Mouse (Mus musculus) thymus, adult 2 months (tissue): Measurements from ENCODE around the gene Nup107. TPM values are rescaled to one million over a fixed set of nuclear protein-coding genes. Genes with fewer than 3 reads are reported as not detected.

Experiments
- DNase-seq: peaks from one replicate; pipeline ENCODE4 v3.0.0; 2021
- H3K27ac ChIP-seq: fragments of 200-500 bp; 2 replicates; pipeline ENCODE4 v1.5.1; 2012; ENCODE audit warnings: low read length, control low read depth; ENCODE audit not compliant: control insufficient read depth, insufficient read depth
- H3K27me3 ChIP-seq: fragments of 200-500 bp; 2 replicates; pipeline ENCODE4 v1.6.1; 2012; ENCODE audit warnings: mild to moderate bottlenecking, low read length, moderate library complexity, mixed read lengths; ENCODE audit not compliant: control insufficient read depth, insufficient read depth
- H3K36me3 ChIP-seq: fragments of 200-500 bp; 2 replicates; pipeline ENCODE4 v1.6.1; 2012; ENCODE audit warnings: mild to moderate bottlenecking, low read length, moderate library complexity; ENCODE audit not compliant: control insufficient read depth, insufficient read depth
- H3K4me1 ChIP-seq: fragments of 200-500 bp; replicated peaks from 2 replicates; pipeline ENCODE4 v1.6.1; 2012; ENCODE audit warnings: low read length; ENCODE audit not compliant: control insufficient read depth, insufficient read depth
- H3K4me3 ChIP-seq: fragments of 200-500 bp; 2 replicates; pipeline ENCODE4 v1.5.1; 2012; ENCODE audit warnings: mild to moderate bottlenecking, low read length, control low read depth, moderate library complexity; ENCODE audit not compliant: control insufficient read depth, insufficient read depth
- CTCF ChIP-seq: fragments of 200-500 bp; IDR thresholded peaks from 2 replicates; pipeline ENCODE4 v1.5.1; 2012; ENCODE audit warnings: mild to moderate bottlenecking, control low read depth, low read length, moderate library complexity, borderline replicate concordance; ENCODE audit not compliant: control insufficient read depth, poor library complexity, insufficient read depth; ENCODE audit errors: extremely low read depth
- POLR2A ChIP-seq: fragments of 200-500 bp; IDR thresholded peaks from 2 replicates; pipeline ENCODE4 v1.6.1; 2012; ENCODE audit warnings: mild to moderate bottlenecking, low read length, control low read depth, moderate library complexity; ENCODE audit not compliant: control insufficient read depth, poor library complexity, insufficient read depth; ENCODE audit errors: extremely low read depth
- WGBS: fragments of 180-500 bp; shearing (Covaris S2); methylation state at CpG from one replicate; pipeline ENCODE4 v1.1.7; 2018; 5-methylcytosine and 5-hydroxymethylcytosine counted together
- polyA plus RNA-seq: library from polyadenylated mRNA; depleted of rRNA; stranded (reverse); fragments of >200 nt; gene quantifications from 2 replicates; pipeline ENCODE4 v1.2.3, GENCODE M21; 2012

Gene Nup107
- polyA plus RNA-seq, 1 experiment: 21.4 TPM

- H3K27me3 ChIP-seq: no peaks in the 10 kb centered on the region
- no peak overlapping the region for H3K4me3 ChIP-seq
- no peak for DNase-seq
- TF ChIP-seq CTCF (no peak), POLR2A (no peak)
- H3K4me1 ChIP-seq: no peaks in the 10 kb centered on the region
- WGBS: 96% methylated on average over 10 of the region's 10 CpGs
- no peak overlapping the region for H3K27ac ChIP-seq
- H3K36me3 ChIP-seq: peaks cover 60% of the 10 kb centered on the region
Measured at GRCm38 (mm10) chr10:117767286-117768140, 25.0 kb downstream of the Nup107 start.

- Histone ChIP-seq H3K27ac (no peak overlapping the region), H3K4me1 (no peaks in the 10 kb centered on the region), H3K27me3 (no peaks in the 10 kb centered on the region), H3K36me3 (peaks cover 62% of the 10 kb centered on the region), H3K4me3 (no peak overlapping the region)
- DNase-seq: no peak
- no peak for TF ChIP-seq CTCF
- TF ChIP-seq POLR2A: no peak
- 97% methylated on average over 5 of the region's 5 CpGs for WGBS
Measured at GRCm38 (mm10) chr10:117766896-117767160, 25.7 kb downstream of the Nup107 start.

- 94% methylated on average over 16 of the region's 16 CpGs for WGBS
- Histone ChIP-seq H3K36me3 (peaks cover 67% of the 10 kb centered on the region), H3K27me3 (no peaks in the 10 kb centered on the region), H3K4me1 (no peaks in the 10 kb centered on the region), H3K27ac (no peak overlapping the region), H3K4me3 (no peak overlapping the region)
- TF ChIP-seq CTCF: no peak
- TF ChIP-seq POLR2A: no peak
- DNase-seq: no peak
Measured at GRCm38 (mm10) chr10:117766111-117766895, 26.2 kb downstream of the Nup107 start.

GRCm38 (mm10) chr10:117765116-117765894 is 27.2 kb downstream of the Nup107 start:
- Histone ChIP-seq H3K36me3 (peaks cover 70% of the 10 kb centered on the region), H3K4me1 (no peaks in the 10 kb centered on the region), H3K4me3 (no peak overlapping the region), H3K27ac (no peak overlapping the region), H3K27me3 (no peaks in the 10 kb centered on the region)
- TF ChIP-seq CTCF: no peak
- TF ChIP-seq POLR2A: no peak
- DNase-seq: no peak
- 98% methylated on average over 11 of the region's 11 CpGs for WGBS

GRCm38 (mm10) chr10:117764598-117764997 is 27.9 kb downstream of the Nup107 start:
- no peak for TF ChIP-seq POLR2A
- no peak for TF ChIP-seq CTCF
- Histone ChIP-seq H3K27me3 (no peaks in the 10 kb centered on the region), H3K4me3 (no peak overlapping the region), H3K4me1 (no peaks in the 10 kb centered on the region), H3K36me3 (peaks cover 70% of the 10 kb centered on the region), H3K27ac (no peak overlapping the region)
- no peak for DNase-seq
- 95% methylated on average over 6 of the region's 6 CpGs for WGBS

- WGBS: 97% methylated on average over 16 of the region's 16 CpGs
Measured at GRCm38 (mm10) chr10:117763588-117764190, 28.8 kb downstream of the Nup107 start.

More at GRCm38 (mm10) chr10:117763588-117764190, 28.8 kb downstream of the Nup107 start:
- Histone ChIP-seq H3K27ac (no peak overlapping the region), H3K27me3 (no peaks in the 10 kb centered on the region), H3K4me1 (no peaks in the 10 kb centered on the region), H3K36me3 (peaks cover 78% of the 10 kb centered on the region), H3K4me3 (no peak overlapping the region)
- TF ChIP-seq POLR2A (no peak), CTCF (no peak)
- DNase-seq: no peak
